Mouse (Mus musculus) heart, embryonic 16.5 days (tissue): ENCODE data around the gene Tmem121. TPM values are rescaled to one million over a fixed set of nuclear protein-coding genes. Genes with fewer than 3 reads are reported as not detected.
A peak's percentile ranks its signal among the peaks of the same experiment; 100 is the strongest.

Experiments
- ATAC-seq: fragments of 200-750 bp; cut with Nextera tagmentation; replicated peaks from 2 replicates; pipeline ENCODE4 v1.8.0; 2017; ENCODE audit warnings: moderate number of reproducible peaks; ENCODE audit not compliant: insufficient read depth, low FRiP score; ENCODE audit errors: extremely low read depth
- H3K27ac ChIP-seq: fragments of 300-500 bp; sonication (generic); 2 replicates; pipeline ENCODE4 v1.5.1; 2014; ENCODE audit warnings: mild to moderate bottlenecking, low read length, control low read depth, moderate library complexity
- H3K27me3 ChIP-seq: fragments of 300-500 bp; sonication (generic); 2 replicates; pipeline ENCODE4 v1.6.1; 2014; ENCODE audit warnings: low read length, mixed read lengths; ENCODE audit not compliant: control insufficient read depth, insufficient read depth
- H3K36me3 ChIP-seq: fragments of 300-500 bp; sonication (generic); 2 replicates; pipeline ENCODE4 v1.6.1; 2014; ENCODE audit not compliant: control insufficient read depth, insufficient read depth
- H3K4me1 ChIP-seq: fragments of 300-500 bp; sonication (generic); 2 replicates; pipeline ENCODE4 v1.6.1; 2014; ENCODE audit warnings: low read length, mixed read lengths; ENCODE audit not compliant: control insufficient read depth, insufficient read depth
- H3K4me2 ChIP-seq: fragments of 300-500 bp; sonication (generic); 2 replicates; pipeline ENCODE4 v1.6.1; 2014; ENCODE audit warnings: low read depth, mild to moderate bottlenecking, control low read depth, low read length
- H3K4me3 ChIP-seq: fragments of 300-500 bp; sonication (generic); 2 replicates; pipeline ENCODE4 v1.5.1; 2014; ENCODE audit warnings: mild to moderate bottlenecking, control low read depth, low read length
- H3K9ac ChIP-seq: fragments of 300-500 bp; sonication (generic); 2 replicates; pipeline ENCODE4 v1.6.1; 2014; ENCODE audit warnings: low read length, control low read depth
- H3K9me3 ChIP-seq: fragments of 300-500 bp; sonication (generic); replicated peaks from 2 replicates; pipeline ENCODE4 v1.6.1; 2016; ENCODE audit warnings: low read length; ENCODE audit not compliant: control insufficient read depth
- WGBS: fragments of 180-500 bp; shearing (Covaris S2); extraction: QIAGEN DNeasy Blood & Tissue Kit; methylation state at CpG from one replicate; pipeline ENCODE4 v1.1.7; 2014; 5-methylcytosine and 5-hydroxymethylcytosine counted together
- polyA plus RNA-seq: library from polyadenylated mRNA; unstranded; fragments of >200 nt; fragmentation: Nextera tagmentation; extraction: Ambion mirVana; gene quantifications from 2 replicates; pipeline ENCODE4 v1.2.1, GENCODE M21; 2015

Gene Tmem121
- polyA plus RNA-seq, 1 experiment from 2014 or later, result 7.8 TPM

GRCm38 (mm10) chr12:113148381-113149035 is 37.2 kb upstream of the Tmem121 start:
- peaks cover 25% of the 10 kb centered on the region for H3K36me3 ChIP-seq
- WGBS, result 40% methylated on average over 16 of the region's 16 CpGs

GRCm38 (mm10) chr12:113149341-113149740 is 36.4 kb upstream of the Tmem121 start:
- no peak for ATAC-seq
- Histone ChIP-seq H3K4me3 (no peak overlapping the region), H3K27me3 (no peaks in the 10 kb centered on the region), H3K36me3 (peaks cover 17% of the 10 kb centered on the region), H3K9me3 (no peaks in the 10 kb centered on the region), H3K4me2 (no peak overlapping the region), H3K9ac (no peak overlapping the region), H3K27ac (no peak overlapping the region), H3K4me1 (peaks cover 73% of the 10 kb centered on the region)
- 66% methylated on average over 4 of the region's 4 CpGs for WGBS

More at GRCm38 (mm10) chr12:113148381-113149035, 37.2 kb upstream of the Tmem121 start:
- peak overlapping the region; percentile 82 for H3K27ac ChIP-seq
- no peak; the same call in 1 of the 2 replicates for ATAC-seq
- peak overlapping the region; percentile 45; the same call in 1 of the 2 replicates for H3K9ac ChIP-seq
- no peak overlapping the region for H3K4me2 ChIP-seq
- H3K9me3 ChIP-seq, result no peaks in the 10 kb centered on the region
- no peak overlapping the region for H3K4me3 ChIP-seq
- H3K27me3 ChIP-seq, result no peaks in the 10 kb centered on the region
- H3K4me1 ChIP-seq, result peaks cover 82% of the 10 kb centered on the region

- H3K4me1 ChIP-seq, result peaks cover 71% of the 10 kb centered on the region
- ATAC-seq, result no peak
- H3K27ac ChIP-seq, result no peak overlapping the region
- no peak overlapping the region for H3K4me2 ChIP-seq
- H3K27me3 ChIP-seq, result no peaks in the 10 kb centered on the region
- WGBS, result 69% methylated on average over 3 of the region's 3 CpGs
- peaks cover 12% of the 10 kb centered on the region for H3K36me3 ChIP-seq
- no peak overlapping the region for H3K9ac ChIP-seq
- no peak overlapping the region for H3K4me3 ChIP-seq
- H3K9me3 ChIP-seq, result no peaks in the 10 kb centered on the region
Measured at GRCm38 (mm10) chr12:113149896-113150295, 35.8 kb upstream of the Tmem121 start.

GRCm38 (mm10) chr12:113150591-113150990 is 35.1 kb upstream of the Tmem121 start:
- no peak overlapping the region for H3K27ac ChIP-seq
- H3K9ac ChIP-seq, result no peak overlapping the region
- H3K27me3 ChIP-seq, result no peaks in the 10 kb centered on the region
- 55% methylated on average over 4 of the region's 4 CpGs for WGBS
- peaks cover 68% of the 10 kb centered on the region for H3K4me1 ChIP-seq
- no peaks in the 10 kb centered on the region for H3K9me3 ChIP-seq
- H3K36me3 ChIP-seq, result peaks cover 6% of the 10 kb centered on the region
- ATAC-seq, result no peak
- H3K4me2 ChIP-seq, result no peak overlapping the region
- H3K4me3 ChIP-seq, result no peak overlapping the region

- Histone ChIP-seq H3K9ac (no peak overlapping the region; the same call in 1 of the 2 replicates), H3K4me2 (peak overlapping the region; percentile 88), H3K27me3 (no peaks in the 10 kb centered on the region), H3K9me3 (no peaks in the 10 kb centered on the region), H3K36me3 (peaks cover 2% of the 10 kb centered on the region; the same call in 1 of the 2 replicates), H3K4me3 (peak overlapping the region; percentile 81; the same call in 1 of the 2 replicates), H3K27ac (peak overlapping the region; percentile 49; the same call in 1 of the 2 replicates), H3K4me1 (peaks cover 64% of the 10 kb centered on the region)
- no peak for ATAC-seq
- WGBS, result 51% methylated on average over 8 of the region's 8 CpGs
Measured at GRCm38 (mm10) chr12:113151046-113151445, 34.7 kb upstream of the Tmem121 start.

DNA sequence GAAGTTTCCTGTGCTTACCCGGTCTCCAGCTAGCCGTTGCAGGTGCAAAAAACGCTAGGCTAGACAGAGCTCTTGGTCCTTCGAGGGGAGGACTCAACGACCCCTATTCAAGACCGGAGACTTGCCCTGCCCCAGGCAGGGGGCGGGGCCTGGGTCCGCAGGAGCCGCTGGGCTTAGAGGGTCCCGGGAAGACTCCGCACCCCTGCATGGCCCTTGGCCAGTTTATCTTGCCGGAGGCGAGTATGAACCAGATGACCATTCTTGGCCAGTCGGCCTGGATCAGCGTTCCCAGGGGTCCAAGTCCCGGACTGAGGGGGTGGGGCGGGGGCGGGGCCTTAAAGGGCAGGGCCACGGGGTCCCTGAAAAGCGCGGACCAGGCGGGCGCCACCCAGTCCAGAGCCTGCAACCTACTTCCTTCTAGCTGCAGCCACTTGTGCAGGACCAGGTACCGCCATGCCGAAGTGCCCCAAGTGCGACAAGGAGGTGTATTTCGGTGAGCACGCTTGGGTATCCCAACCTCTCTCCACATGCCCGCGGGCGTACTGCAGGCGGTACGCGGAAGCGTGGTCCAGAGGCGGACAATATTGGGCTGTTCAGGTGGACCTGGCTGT is 34.0 kb upstream of the Tmem121 start:
- Histone ChIP-seq H3K27me3 (no peaks in the 10 kb centered on the region), H3K36me3 (no peaks in the 10 kb centered on the region), H3K4me2 (peak overlapping the region; percentile 88), H3K9ac (peak overlapping the region; percentile 82), H3K4me1 (peaks cover 60% of the 10 kb centered on the region), H3K4me3 (peak overlapping the region; percentile 81), H3K9me3 (no peaks in the 10 kb centered on the region), H3K27ac (peak overlapping the region; percentile 49)
- ATAC-seq, result no peak
- WGBS, result under 1% methylated on average over 36 of the region's 36 CpGs

DNA sequence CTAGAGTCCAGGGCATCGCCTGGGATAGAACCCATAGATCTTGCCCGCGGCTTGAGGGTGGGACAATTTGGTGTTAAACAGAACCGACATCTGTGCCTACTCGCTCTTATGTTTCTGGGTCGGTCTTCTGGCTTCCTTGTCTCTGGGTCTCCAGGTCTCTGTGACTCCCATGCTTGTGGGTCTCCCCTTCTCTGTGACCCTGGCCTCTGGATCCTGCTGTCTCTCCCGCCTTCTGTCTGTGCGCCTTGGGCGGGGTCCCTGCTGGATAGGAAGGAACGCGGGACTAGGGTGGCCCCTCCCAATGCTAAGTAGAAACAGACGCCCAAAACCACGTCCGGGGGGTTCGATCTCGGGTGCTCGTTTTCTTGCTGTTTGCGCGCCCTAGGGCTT is 33.5 kb upstream of the Tmem121 start:
- H3K4me2 ChIP-seq, result peak overlapping the region; percentile 88
- H3K27ac ChIP-seq, result peak overlapping the region; percentile 49
- peak overlapping the region; percentile 82 for H3K9ac ChIP-seq
- 16% methylated on average over 19 of the region's 19 CpGs for WGBS
- peaks cover 60% of the 10 kb centered on the region for H3K4me1 ChIP-seq
- peak overlapping the region; percentile 81 for H3K4me3 ChIP-seq
- no peaks in the 10 kb centered on the region for H3K27me3 ChIP-seq
- no peak for ATAC-seq
- H3K9me3 ChIP-seq, result no peaks in the 10 kb centered on the region
- no peaks in the 10 kb centered on the region for H3K36me3 ChIP-seq

- Histone ChIP-seq H3K4me1 (peaks cover 53% of the 10 kb centered on the region), H3K4me2 (peak overlapping the region; percentile 88), H3K27me3 (no peaks in the 10 kb centered on the region), H3K9me3 (no peaks in the 10 kb centered on the region), H3K4me3 (peak overlapping the region; percentile 81), H3K9ac (peak overlapping the region; percentile 82; the same call in 1 of the 2 replicates), H3K36me3 (peaks cover 2% of the 10 kb centered on the region; the same call in 1 of the 2 replicates), H3K27ac (no peak overlapping the region)
- WGBS, result 73% methylated on average over 6 of the region's 6 CpGs
- no peak for ATAC-seq
Measured at GRCm38 (mm10) chr12:113152991-113153525, 32.7 kb upstream of the Tmem121 start.

GRCm38 (mm10) chr12:113153971-113154370 is 31.8 kb upstream of the Tmem121 start:
- 94% methylated on average over 7 of the region's 7 CpGs for WGBS

More at GRCm38 (mm10) chr12:113153971-113154370, 31.8 kb upstream of the Tmem121 start:
- Histone ChIP-seq H3K4me2 (no peak overlapping the region), H3K9ac (no peak overlapping the region), H3K9me3 (no peaks in the 10 kb centered on the region), H3K36me3 (peaks cover 3% of the 10 kb centered on the region; the same call in 1 of the 2 replicates), H3K27me3 (no peaks in the 10 kb centered on the region), H3K4me1 (peaks cover 44% of the 10 kb centered on the region), H3K4me3 (no peak overlapping the region), H3K27ac (no peak overlapping the region)
- no peak for ATAC-seq
